Mouse (Mus musculus) G1E (cell line): ENCODE measurements around the gene Cnn2.

Experiments
- CTCF ChIP-seq: IDR thresholded peaks from 2 replicates; pipeline ENCODE4 v1.5.1; 2012; ENCODE audit warnings: low read depth, low read length, inconsistent platforms, mixed read lengths
- GATA1 ChIP-seq: IDR thresholded peaks from 2 replicates; pipeline ENCODE4 v1.6.1; 2012; ENCODE audit warnings: borderline replicate concordance, low read length, inconsistent platforms, mixed read lengths

GRCm38 (mm10) chr10:79953946-79954345 is 34.4 kb upstream of the Cnn2 start:
- TF ChIP-seq CTCF (peak; percentile 65), GATA1 (no peak)
